ENCODE assay signal across 9 mouse cellular contexts in genomic region chr8:79712676-79713075, GRCm38 (mm10). TPM values are rescaled to one million over a fixed set of nuclear protein-coding genes. Genes with fewer than 3 reads are reported as not detected.
A peak's percentile ranks its signal among the peaks of the same experiment; 100 is the strongest.
DNase-seq lines count a peak whose midpoint lies in the region; ATAC-seq lines count a peak whose summit lies in the region.
"Had no signal": no experiment of that assay in that cellular context is flagged by ENCODE, and none has a peak within 500 bp of the region (broad histone marks: within the 10 kb centered on the region; RNA-seq: fewer than 3 reads in every experiment).

No protein-coding gene starts in this region.

- no peak overlapping the region for H3K27ac ChIP-seq in heart, embryonic 15.5 days
- H3K27ac ChIP-seq in forebrain, embryonic 16.5 days (ENCODE audit: low read length): no peak overlapping the region
- H3K27ac ChIP-seq in liver, embryonic 16.5 days (ENCODE audit: low read length): no peak overlapping the region

- H3K9me3 ChIP-seq in heart, embryonic 15.5 days (replicated peaks): no peaks in the 10 kb centered on the region
- no peaks in the 10 kb centered on the region for H3K9me3 ChIP-seq in forebrain, embryonic 16.5 days (ENCODE audit: control insufficient read depth, low read length)
- H3K9me3 ChIP-seq in liver, embryonic 16.5 days (replicated peaks; ENCODE audit: control insufficient read depth, low read length): no peaks in the 10 kb centered on the region

- WGBS in heart, embryonic 15.5 days: 37% methylated on average over 6 of the region's 6 CpGs
- 57% methylated on average over 5 of the region's 6 CpGs for WGBS in forebrain, embryonic 16.5 days
- WGBS in liver, embryonic 16.5 days (ENCODE audit: insufficient replicate concordance): 44% methylated on average over 6 of the region's 6 CpGs

- H3K27me3 ChIP-seq in heart, embryonic 15.5 days: no peaks in the 10 kb centered on the region
- H3K27me3 ChIP-seq in forebrain, embryonic 16.5 days (replicated peaks; ENCODE audit: control insufficient read depth, insufficient read depth, low read length): no peaks in the 10 kb centered on the region
- H3K27me3 ChIP-seq in liver, embryonic 16.5 days (ENCODE audit: control insufficient read depth, insufficient read depth, low read depth, low read length): no peaks in the 10 kb centered on the region

- intact Hi-C loops in heart, postnatal 14 days (cut with DNase I): loop anchor here (5.0 to 10.0 kb wide), 2 partner anchors 75 to 1302 kb away; partner anchors contain the start of genes Otud4 and Usp38

- ATAC-seq in heart, embryonic 15.5 days (replicated peaks; ENCODE audit: insufficient number of reproducible peaks, insufficient read depth, low FRiP score, low read depth): no peak
- ATAC-seq in forebrain, embryonic 16.5 days: no peak
- no peak for ATAC-seq in liver, embryonic 16.5 days (ENCODE audit: low read depth)

- H3K9ac ChIP-seq in heart, embryonic 15.5 days: no peak overlapping the region
- H3K9ac ChIP-seq in forebrain, embryonic 16.5 days (replicated peaks; ENCODE audit: low read depth, low read length): no peak overlapping the region
- H3K9ac ChIP-seq in liver, embryonic 16.5 days (ENCODE audit: low read depth, low read length): no peak overlapping the region

- peak overlapping the region; percentile 49 for H3K4me2 ChIP-seq in heart, embryonic 15.5 days
- H3K4me2 ChIP-seq in forebrain, embryonic 16.5 days (ENCODE audit: low read length): peak overlapping the region; percentile 42
- peak overlapping the region; percentile 69 for H3K4me2 ChIP-seq in liver, embryonic 16.5 days (ENCODE audit: low read depth, low read length)

- H3K4me1 ChIP-seq in heart, embryonic 15.5 days (replicated peaks): peaks cover 8% of the 10 kb centered on the region; the same call in 1 of the 2 replicates
- peaks cover 6% of the 10 kb centered on the region for H3K4me1 ChIP-seq in forebrain, embryonic 16.5 days (replicated peaks; ENCODE audit: control insufficient read depth, insufficient read depth, low read length)
- H3K4me1 ChIP-seq in liver, embryonic 16.5 days (ENCODE audit: control insufficient read depth, low read depth, low read length): peaks cover 5% of the 10 kb centered on the region

- H3K36me3 ChIP-seq in heart, embryonic 15.5 days: peaks cover 16% of the 10 kb centered on the region
- peaks cover 3% of the 10 kb centered on the region; the same call in 1 of the 2 replicates for H3K36me3 ChIP-seq in forebrain, embryonic 16.5 days (ENCODE audit: control insufficient read depth, insufficient read depth)
- H3K36me3 ChIP-seq in liver, embryonic 16.5 days (ENCODE audit: control insufficient read depth, insufficient read depth): peaks cover 2% of the 10 kb centered on the region; the same call in 1 of the 2 replicates

- H3K4me3 ChIP-seq in heart, embryonic 15.5 days: no peak overlapping the region
- H3K4me3 ChIP-seq in forebrain, embryonic 16.5 days (replicated peaks; ENCODE audit: low read length): no peak overlapping the region
- H3K4me3 ChIP-seq in liver, embryonic 16.5 days (ENCODE audit: low read depth, low read length): no peak overlapping the region

- no peak for DNase-seq in heart, postnatal 14 days
- peak; percentile 57 for DNase-seq in ES-CJ7 (ENCODE audit: low read depth, low spot score)
- DNase-seq in adrenal gland, adult 8-10 months: no peak
- no peak for DNase-seq in spleen, postnatal 36 days (ENCODE audit: low spot score in 2 of 2)
- no peak for DNase-seq in thymus, postnatal 0 days (ENCODE audit: low spot score)
- DNase-seq: kidney, adult 11 months had no signal

RNA-seq across cellular contexts. Expression of gene Anapc10, which starts 1.1 kb away (rescaled TPM):
- polyA plus RNA-seq in heart, embryonic 15.5 days (2015; fragmentation: Nextera tagmentation; extraction: Ambion mirVana): 19.8 and 20.5 TPM in 2 replicates
- 1 to 10 TPM; 4.5 to 5.0 TPM for total RNA-seq in heart, postnatal 14 days (2021)
- polyA plus RNA-seq in forebrain, embryonic 16.5 days (2015; fragmentation: Nextera tagmentation; extraction: Ambion mirVana): 40.6 and 48.4 TPM in 2 replicates
- 7.7 and 11.5 TPM in 2 replicates for polyA plus RNA-seq in liver, embryonic 16.5 days (2015; fragmentation: Nextera tagmentation; extraction: Ambion mirVana)
- 1 to 10 TPM; 7.3 to 9.6 (median 7.9) TPM for total RNA-seq in adrenal gland, adult 8-10 months (2022)
- polyA plus RNA-seq in thymus, postnatal 0 days (2015; fragmentation: Nextera tagmentation; extraction: Ambion mirVana): 40.1 and 40.7 TPM in 2 replicates

RNA-seq across cellular contexts. Expression of gene Abce1, which starts 1.1 kb away (rescaled TPM):
- polyA plus RNA-seq in heart, embryonic 15.5 days (2015; fragmentation: Nextera tagmentation; extraction: Ambion mirVana): 58.2 and 65.0 TPM in 2 replicates
- 10 to 100 TPM; 45.8 to 54.2 TPM for total RNA-seq in heart, postnatal 14 days (2021)
- polyA plus RNA-seq in forebrain, embryonic 16.5 days (2015; fragmentation: Nextera tagmentation; extraction: Ambion mirVana): 92.5 and 105 TPM in 2 replicates
- polyA plus RNA-seq in liver, embryonic 16.5 days (2015; fragmentation: Nextera tagmentation; extraction: Ambion mirVana): 47.9 and 51.4 TPM in 2 replicates
- total RNA-seq in adrenal gland, adult 8-10 months (2022): 10 to 100 TPM; 68.5 to 79.7 (median 73.3) TPM
- polyA plus RNA-seq in thymus, postnatal 0 days (2015; fragmentation: Nextera tagmentation; extraction: Ambion mirVana): 68.8 and 80.2 TPM in 2 replicates
